ENCODE assay signal across 12 mouse cellular contexts in the genomic region with DNA sequence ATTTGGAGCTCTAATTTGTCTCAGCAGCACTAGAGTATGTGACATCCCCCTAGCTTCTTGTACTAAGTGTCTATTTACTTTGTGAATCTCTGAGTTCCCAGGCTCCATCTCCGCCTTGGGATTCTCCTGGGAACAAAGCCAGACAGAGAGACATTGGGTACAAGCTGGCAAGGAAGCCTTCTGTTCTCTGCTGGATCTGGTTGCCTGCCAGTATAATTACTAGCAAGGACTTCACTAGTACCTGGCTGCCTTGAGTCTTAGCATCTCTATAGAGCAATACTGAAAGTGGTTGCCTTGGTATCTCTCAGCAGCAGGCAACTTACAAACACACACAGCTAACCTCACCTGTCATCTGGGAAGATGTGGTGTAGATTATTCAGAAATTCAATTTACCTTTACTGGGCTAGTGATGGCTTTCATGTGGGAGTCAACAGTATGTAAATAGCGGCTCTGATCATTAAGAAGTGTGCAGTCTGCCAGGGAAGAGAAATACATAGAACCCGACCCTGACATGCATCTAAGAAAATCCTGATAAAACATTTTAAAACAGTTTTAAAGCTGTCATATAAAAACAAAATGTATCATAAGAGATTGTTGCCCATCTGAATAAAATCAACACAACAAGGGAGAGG.
DNase-seq lines count a peak whose midpoint lies in the region; ATAC-seq and TF ChIP-seq lines count a peak whose summit lies in the region.
"Had no signal": no experiment of that assay in that cellular context is flagged by ENCODE, and none has a peak within 500 bp of the region (broad histone marks: within the 10 kb centered on the region; RNA-seq: fewer than 3 reads in every experiment).

No protein-coding gene starts in this region.

- no peaks in the 10 kb centered on the region for H3K36me3 ChIP-seq in midbrain, embryonic 15.5 days (replicated peaks)
- H3K36me3 ChIP-seq in midbrain, embryonic 11.5 days (ENCODE audit: control insufficient read depth, insufficient read depth, low read length): no peaks in the 10 kb centered on the region
- no peaks in the 10 kb centered on the region for H3K36me3 ChIP-seq in forebrain, postnatal 0 days (ENCODE audit: insufficient read depth)
- H3K36me3 ChIP-seq in kidney, adult 2 months (ENCODE audit: control insufficient read depth, insufficient read depth, low read length): no peaks in the 10 kb centered on the region
- H3K36me3 ChIP-seq in lung, postnatal 0 days (ENCODE audit: insufficient read depth, low read length): no peaks in the 10 kb centered on the region
- H3K36me3 ChIP-seq in embryonic facial prominence, embryonic 10.5 days (replicated peaks): no peaks in the 10 kb centered on the region
- H3K36me3 ChIP-seq: hindbrain, embryonic 10.5 days; midbrain, embryonic 12.5 days had no signal

- 0 out of 2 replicates have a peak, but pooled peaks cover 5% of the 10 kb centered on the region for H3K4me1 ChIP-seq in midbrain, embryonic 15.5 days
- H3K4me1 ChIP-seq in midbrain, embryonic 11.5 days (ENCODE audit: control insufficient read depth, insufficient read depth, low read length): no peaks in the 10 kb centered on the region
- H3K4me1 ChIP-seq in forebrain, postnatal 0 days (ENCODE audit: insufficient read depth): no peaks in the 10 kb centered on the region; the same call in 1 of the 2 replicates
- H3K4me1 ChIP-seq in kidney, adult 2 months (ENCODE audit: control insufficient read depth, insufficient read depth, low read length): no peaks in the 10 kb centered on the region
- no peaks in the 10 kb centered on the region for H3K4me1 ChIP-seq in lung, postnatal 0 days (ENCODE audit: insufficient read depth, low read depth, low read length)
- no peaks in the 10 kb centered on the region for H3K4me1 ChIP-seq in embryonic facial prominence, embryonic 10.5 days
- H3K4me1 ChIP-seq: hindbrain, embryonic 10.5 days; midbrain, embryonic 12.5 days had no signal

- TF ChIP-seq EP300 in lung, postnatal 0 days (IDR thresholded peaks at IDR 0.05): no peak

- H3K27ac ChIP-seq in midbrain, embryonic 15.5 days: no peak overlapping the region
- H3K27ac ChIP-seq in midbrain, embryonic 11.5 days (ENCODE audit: low read depth, low read length): no peak overlapping the region
- no peak overlapping the region for H3K27ac ChIP-seq in forebrain, postnatal 0 days (ENCODE audit: low read depth, low read length)
- H3K27ac ChIP-seq in kidney, adult 2 months (ENCODE audit: insufficient read depth, low read depth, low read length): no peak overlapping the region
- H3K27ac ChIP-seq in lung, postnatal 0 days (ENCODE audit: low read length): no peak overlapping the region
- no peak overlapping the region for H3K27ac ChIP-seq in embryonic facial prominence, embryonic 10.5 days (replicated peaks)
- H3K27ac ChIP-seq: hindbrain, embryonic 10.5 days; midbrain, embryonic 12.5 days had no signal

- H3K9ac ChIP-seq in midbrain, embryonic 15.5 days: no peak overlapping the region
- H3K9ac ChIP-seq in midbrain, embryonic 11.5 days (ENCODE audit: low read length): no peak overlapping the region
- H3K9ac ChIP-seq in forebrain, postnatal 0 days: no peak overlapping the region
- no peak overlapping the region for H3K9ac ChIP-seq in lung, postnatal 0 days (replicated peaks; ENCODE audit: low read depth)
- H3K9ac ChIP-seq: midbrain, embryonic 12.5 days had no signal

- H3K4me3 ChIP-seq in midbrain, embryonic 15.5 days: no peak overlapping the region
- H3K4me3 ChIP-seq in midbrain, embryonic 11.5 days (ENCODE audit: low read depth, low read length): no peak overlapping the region
- no peak overlapping the region for H3K4me3 ChIP-seq in forebrain, postnatal 0 days (ENCODE audit: low read depth, low read length)
- H3K4me3 ChIP-seq in kidney, adult 2 months (ENCODE audit: insufficient read depth, low read depth, low read length): no peak overlapping the region
- no peak overlapping the region for H3K4me3 ChIP-seq in lung, postnatal 0 days (ENCODE audit: low read depth, low read length)
- no peak overlapping the region for H3K4me3 ChIP-seq in embryonic facial prominence, embryonic 10.5 days
- H3K4me3 ChIP-seq: hindbrain, embryonic 10.5 days; midbrain, embryonic 12.5 days had no signal

- TF ChIP-seq CTCF in forebrain, postnatal 0 days (IDR thresholded peaks at IDR 0.05; ENCODE audit: low read depth): no peak
- TF ChIP-seq CTCF in kidney, adult 2 months (conservative IDR thresholded peaks at IDR 0.05; ENCODE audit: insufficient read depth, insufficient read length, low read depth, low read length): no peak
- no peak for TF ChIP-seq CTCF in lung, postnatal 0 days (IDR thresholded peaks at IDR 0.05)

- no peaks in the 10 kb centered on the region for H3K9me3 ChIP-seq in midbrain, embryonic 15.5 days
- H3K9me3 ChIP-seq in midbrain, embryonic 11.5 days (ENCODE audit: control insufficient read depth, low read length): no peaks in the 10 kb centered on the region
- H3K9me3 ChIP-seq in forebrain, postnatal 0 days (ENCODE audit: low read length): no peaks in the 10 kb centered on the region
- no peaks in the 10 kb centered on the region for H3K9me3 ChIP-seq in lung, postnatal 0 days (ENCODE audit: low read length)
- H3K9me3 ChIP-seq in embryonic facial prominence, embryonic 10.5 days: no peaks in the 10 kb centered on the region
- H3K9me3 ChIP-seq: hindbrain, embryonic 10.5 days; midbrain, embryonic 12.5 days had no signal

- no peak overlapping the region for H3K4me2 ChIP-seq in midbrain, embryonic 15.5 days
- H3K4me2 ChIP-seq in midbrain, embryonic 11.5 days: no peak overlapping the region
- H3K4me2 ChIP-seq in forebrain, postnatal 0 days (ENCODE audit: low read depth): no peak overlapping the region
- H3K4me2 ChIP-seq in lung, postnatal 0 days (replicated peaks; ENCODE audit: low read depth, low read length): no peak overlapping the region
- H3K4me2 ChIP-seq: midbrain, embryonic 12.5 days had no signal

- WGBS in midbrain, embryonic 15.5 days: 70% methylated on average over 3 of the region's 3 CpGs
- 86% methylated on average over 3 of the region's 3 CpGs for WGBS in midbrain, embryonic 11.5 days
- 56% methylated on average over 3 of the region's 3 CpGs for WGBS in forebrain, postnatal 0 days
- WGBS in kidney, adult 2 months: 79% methylated on average over 3 of the region's 3 CpGs
- 55% methylated on average over 3 of the region's 3 CpGs for WGBS in lung, postnatal 0 days
- 79% methylated on average over 3 of the region's 3 CpGs for WGBS in embryonic facial prominence, embryonic 10.5 days

- peak; percentile 37; the same call in 1 of the 2 replicates for ATAC-seq in midbrain, embryonic 15.5 days (replicated peaks)
- ATAC-seq in midbrain, embryonic 11.5 days (ENCODE audit: low FRiP score): no peak
- ATAC-seq in forebrain, postnatal 0 days: peak; percentile 78
- ATAC-seq in lung, postnatal 0 days: no peak
- ATAC-seq: CD4-positive, CD25-positive, alpha-beta regulatory T cell, adult 4 months had no signal

- no peak for TF ChIP-seq POLR2A in kidney, adult 2 months (IDR thresholded peaks at IDR 0.05; ENCODE audit: low read depth, low read length)

- DNase-seq in midbrain, embryonic 11.5 days (ENCODE audit: low spot score, missing footprints): no peak
- peak; percentile 70 for DNase-seq in forebrain, postnatal 0 days
- peak; percentile 42 to 57 for DNase-seq in left cerebral cortex, adult 18-20 months (ENCODE audit: low spot score in 2 of 2)
- peak; percentile 9 for DNase-seq in right cerebral cortex, postnatal 4 days
- DNase-seq in kidney, adult 2 months: no peak
- no peak for DNase-seq in lung, postnatal 0 days (ENCODE audit: low spot score)
- no peak for DNase-seq in embryonic facial prominence, embryonic 10.5 days (ENCODE audit: low spot score)
- DNase-seq: heart, adult 18-20 months had no signal

- no peaks in the 10 kb centered on the region for H3K27me3 ChIP-seq in midbrain, embryonic 15.5 days (replicated peaks)
- no peaks in the 10 kb centered on the region for H3K27me3 ChIP-seq in midbrain, embryonic 11.5 days (ENCODE audit: control insufficient read depth, insufficient read depth, low read length)
- H3K27me3 ChIP-seq in forebrain, postnatal 0 days (ENCODE audit: insufficient read depth, low read length): no peaks in the 10 kb centered on the region
- no peaks in the 10 kb centered on the region for H3K27me3 ChIP-seq in kidney, adult 2 months (replicated peaks; ENCODE audit: control insufficient read depth, insufficient read depth, low read length)
- H3K27me3 ChIP-seq in lung, postnatal 0 days (replicated peaks; ENCODE audit: insufficient read depth, low read length): no peaks in the 10 kb centered on the region
- H3K27me3 ChIP-seq in embryonic facial prominence, embryonic 10.5 days (replicated peaks; ENCODE audit: low read depth, poor library complexity, severe bottlenecking): no peaks in the 10 kb centered on the region
- H3K27me3 ChIP-seq: midbrain, embryonic 12.5 days had no signal

Comparison
In these comparisons a context has a peak if more than half of its experiments do, and no peak if none do; other contexts are left out.
1. ATAC-seq: peak in midbrain, embryonic 15.5 days (single experiment) and forebrain, postnatal 0 days (single experiment); none in midbrain, embryonic 11.5 days (single experiment) and lung, postnatal 0 days (single experiment).
2. DNase-seq: peak in forebrain, postnatal 0 days (single experiment), left cerebral cortex, adult 18-20 months (2 of 2) and right cerebral cortex, postnatal 4 days (single experiment); none in midbrain, embryonic 11.5 days (single experiment), kidney, adult 2 months (single experiment), lung, postnatal 0 days (single experiment) and embryonic facial prominence, embryonic 10.5 days (single experiment).